Mouse (Mus musculus): ENCODE data around the gene Gm21488.
"Not testable (repeated sequence)": the region's sequence is repeated elsewhere in the genome, so short reads cannot be mapped to it uniquely, and the experiment has no call there.

The Gm21488 gene

GRCm38 (mm10) chrY:27521820-27522219, at the start of gene Gm21488:
Gene Gm21488, minus strand, starts transcription at chrY:27521920.
- not testable (repeated sequence) for DNase-seq

All from right cerebral cortex, postnatal 4 days (tissue).